Comparison of ENCODE assay signal across 9 mouse cellular contexts in the genomic region with DNA sequence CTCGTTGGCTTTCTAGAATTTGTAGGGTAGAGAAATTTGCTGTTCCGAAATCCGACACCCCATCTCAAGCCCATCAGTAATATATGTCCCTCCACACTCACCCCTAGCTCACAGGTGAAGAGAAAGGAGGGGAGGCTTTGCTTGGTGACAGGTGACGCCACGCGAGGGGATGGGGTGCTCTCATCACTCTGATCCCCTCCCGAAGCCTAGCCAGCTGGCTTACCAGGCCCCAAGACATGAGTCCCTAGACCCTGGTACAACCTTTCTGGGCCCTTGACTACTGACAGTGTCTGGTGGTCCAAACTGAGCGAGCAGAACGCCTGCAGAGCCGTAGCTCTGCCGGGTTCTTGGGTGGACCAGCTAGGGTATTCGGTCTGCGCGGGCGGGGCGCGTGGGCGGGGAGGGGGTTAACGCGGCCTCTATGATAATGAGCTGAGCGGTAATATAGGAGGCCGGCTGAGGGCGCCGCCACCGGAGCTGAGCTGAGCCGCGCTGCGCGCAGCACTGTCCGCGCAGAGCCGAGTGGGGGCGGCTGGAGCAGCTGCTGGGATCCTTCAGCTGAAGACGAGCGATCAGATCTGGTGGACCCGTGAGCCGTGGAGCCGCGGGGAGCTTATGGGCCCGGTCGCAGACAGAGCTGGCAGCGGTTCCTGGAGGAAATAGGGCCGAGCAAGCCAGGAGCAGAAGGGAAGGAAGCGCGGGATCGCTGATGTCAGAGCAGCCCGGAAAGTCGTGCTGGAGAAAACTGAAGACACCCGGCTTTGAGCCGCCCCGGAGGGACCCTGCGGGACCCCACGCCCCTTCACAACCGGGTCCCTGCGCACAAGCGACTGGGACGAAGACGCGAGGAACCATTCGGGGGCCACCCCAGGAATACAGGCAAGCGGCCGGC. TPM values are rescaled to one million over a fixed set of nuclear protein-coding genes. Genes with fewer than 3 reads are reported as not detected.
DNase-seq lines count a peak whose midpoint lies in the region; ATAC-seq lines count a peak whose summit lies in the region.
"Had no signal": no experiment of that assay in that cellular context is flagged by ENCODE, and none has a peak within 500 bp of the region (broad histone marks: within the 10 kb centered on the region; RNA-seq: fewer than 3 reads in every experiment).

No protein-coding gene starts in this region.

- peak overlapping the region; percentile 96 for H3K4me2 ChIP-seq in embryonic facial prominence, embryonic 11.5 days (ENCODE audit: low read depth, low read length)

- H3K36me3 ChIP-seq in embryonic facial prominence, embryonic 11.5 days (replicated peaks; ENCODE audit: control insufficient read depth, insufficient read depth, low read depth, low read length), result no peaks in the 10 kb centered on the region
- no peaks in the 10 kb centered on the region for H3K36me3 ChIP-seq in midbrain, embryonic 10.5 days

- H3K4me3 ChIP-seq in embryonic facial prominence, embryonic 11.5 days (ENCODE audit: low read depth, low read length), result peak overlapping the region; percentile 80
- H3K4me3 ChIP-seq in midbrain, embryonic 10.5 days, result peak overlapping the region; percentile 90

- intact Hi-C loops in left cerebral cortex, postnatal 4 days (cut with DNase I), result loop anchor here (5.0 to 10.0 kb wide), 6 partner anchors 105 to 1235 kb away; no protein-coding TSS in a partner anchor

- no peak overlapping the region for H3K27ac ChIP-seq in embryonic facial prominence, embryonic 11.5 days (replicated peaks; ENCODE audit: low read depth, low read length)
- peak overlapping the region; percentile 88 for H3K27ac ChIP-seq in midbrain, embryonic 10.5 days (replicated peaks)

- H3K27me3 ChIP-seq in embryonic facial prominence, embryonic 11.5 days (ENCODE audit: control insufficient read depth, insufficient read depth, low read length), result no peaks in the 10 kb centered on the region
- peaks cover 11% of the 10 kb centered on the region; the same call in 1 of the 2 replicates for H3K27me3 ChIP-seq in midbrain, embryonic 10.5 days (ENCODE audit: low read depth, poor library complexity, severe bottlenecking)

- WGBS in embryonic facial prominence, embryonic 11.5 days, result 1% methylated on average over 62 of the region's 62 CpGs
- under 1% methylated on average over 62 of the region's 62 CpGs for WGBS in midbrain, embryonic 10.5 days

- DNase-seq in adrenal gland, postnatal 4 days (ENCODE audit: low spot score in 2 of 2), result peak; percentile 54 to 67
- peak; percentile 87 for DNase-seq in embryonic facial prominence, embryonic 11.5 days (ENCODE audit: low spot score)
- peak; percentile 86 for DNase-seq in kidney, adult 11 months
- DNase-seq in left cerebral cortex, postnatal 4 days, result peak; percentile 91
- peak; percentile 87 for DNase-seq in midbrain, embryonic 10.5 days (ENCODE audit: low spot score)
- peak; percentile 31 for DNase-seq in spleen, adult 12 weeks (ENCODE audit: low spot score)
- DNase-seq in T-cell, adult 2 months (ENCODE audit: low spot score), result no peak

- no peaks in the 10 kb centered on the region for H3K9me3 ChIP-seq in embryonic facial prominence, embryonic 11.5 days (replicated peaks; ENCODE audit: control insufficient read depth, low read length)
- H3K9me3 ChIP-seq in midbrain, embryonic 10.5 days (replicated peaks), result no peaks in the 10 kb centered on the region

- ATAC-seq in embryonic facial prominence, embryonic 11.5 days (replicated peaks; ENCODE audit: insufficient number of reproducible peaks, low FRiP score, low TSS enrichment, low read depth), result peak; percentile 92
- ATAC-seq in granulocyte monocyte progenitor cell, adult 5-6 weeks (replicated peaks; ENCODE audit: poor library complexity, severe bottlenecking), result peak; percentile 71

- H3K9ac ChIP-seq in embryonic facial prominence, embryonic 11.5 days (replicated peaks; ENCODE audit: low read length), result peak overlapping the region; percentile 77

- H3K4me1 ChIP-seq in embryonic facial prominence, embryonic 11.5 days (ENCODE audit: control insufficient read depth, insufficient read depth, low read length), result no peaks in the 10 kb centered on the region
- H3K4me1 ChIP-seq in midbrain, embryonic 10.5 days, result peaks cover 64% of the 10 kb centered on the region

RNA-seq across cellular contexts. Expression of a gene that starts 1.6 kb away (rescaled TPM):
- 10 to 100 TPM; 12.3 to 12.4 TPM for total RNA-seq in adrenal gland, postnatal 4 days (2021)
- polyA plus RNA-seq in embryonic facial prominence, embryonic 11.5 days (2014; fragmentation: Nextera tagmentation; extraction: Ambion mirVana), result 8.4 and 9.7 TPM in 2 replicates
- 0.49 TPM in 1 of 2 replicates, not detected in the other for total RNA-seq in granulocyte monocyte progenitor cell, adult 5-6 weeks (2014; fragmentation: Nextera tagmentation)
- total RNA-seq in granulocyte monocyte progenitor cell, adult 5-6 weeks (2017), result 0.13 and 0.31 TPM in 2 replicates
- 100 to 1,000 TPM; 132 to 134 TPM for total RNA-seq in left cerebral cortex, postnatal 4 days (2021)
- polyA plus RNA-seq in midbrain, embryonic 10.5 days (2016; fragmentation: Nextera tagmentation; extraction: Ambion mirVana), result 9.2 and 11.2 TPM in 2 replicates
- total RNA-seq: neutrophil, adult 5-6 weeks had no signal

Comparison
In these comparisons a context has a peak if more than half of its experiments do, and no peak if none do; other contexts are left out.
1. RNA of a gene that starts 1.6 kb away (total RNA-seq): 132 to 134 TPM in left cerebral cortex, postnatal 4 days; 12.3 to 12.4 TPM in adrenal gland, postnatal 4 days and 0.13 to 0.49 TPM in granulocyte monocyte progenitor cell, adult 5-6 weeks; every median in the first group is over 4 times any median in the second.